Mouse (Mus musculus): ENCODE measurements at regions not wholly inside any gene's neighbourhood (a gene's known extent, or its start where the extent isn't known, plus 50 kb on each side); places are given as distances from the start of the nearest gene placed in this dataset.

DNA sequence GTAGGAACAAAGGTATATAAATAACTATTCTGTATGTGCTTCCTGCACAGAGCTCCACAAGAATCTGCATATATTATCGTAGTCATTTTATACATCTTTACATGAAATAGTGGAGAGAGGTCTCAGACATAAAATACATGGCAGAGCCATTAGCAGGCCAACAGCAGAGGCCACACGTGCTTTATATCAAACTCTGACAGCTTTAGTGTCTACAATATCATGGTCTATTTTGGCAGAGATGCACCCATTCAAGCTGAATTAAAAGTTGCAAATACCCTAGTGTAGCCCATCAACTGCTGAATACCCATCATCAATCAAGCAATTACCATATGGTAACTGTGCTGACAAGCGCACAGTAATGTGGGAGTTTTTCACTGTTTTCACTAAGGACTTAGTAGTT is 659.1 kb downstream of the Flrt2 start:
- Histone ChIP-seq H3K27ac (replicated peaks; ENCODE audit: low read depth, low read length) (no peak overlapping the region), H3K4me3 (ENCODE audit: insufficient read depth, low read depth, low read length) (no peak overlapping the region), H3K4me1 (ENCODE audit: control insufficient read depth, insufficient read depth, insufficient read length, low read length) (no peaks in the 10 kb centered on the region)

DNA sequence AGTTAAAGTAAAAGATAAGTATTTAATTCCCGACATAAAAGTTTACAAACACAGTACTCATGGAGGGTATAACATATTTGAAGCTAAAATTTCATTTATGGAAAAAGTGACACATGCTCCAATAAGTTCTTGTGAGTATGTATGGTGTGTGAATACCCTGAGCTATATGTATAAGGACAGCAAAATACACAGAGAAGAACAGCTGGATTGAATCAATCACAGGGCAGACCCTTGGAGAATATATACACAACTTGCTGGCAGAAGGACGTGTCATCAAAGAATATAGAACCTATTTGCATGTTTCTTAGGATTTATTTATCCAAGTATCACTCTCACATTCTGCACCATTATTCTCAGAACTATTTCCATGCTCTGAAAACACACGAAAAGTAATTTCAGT is 686.9 kb downstream of the Flrt2 start:
- no peak overlapping the region for H3K27ac ChIP-seq (replicated peaks; ENCODE audit: low read depth, low read length)
- no peaks in the 10 kb centered on the region for H3K4me1 ChIP-seq (ENCODE audit: control insufficient read depth, insufficient read depth, insufficient read length, low read length)
- no peak overlapping the region for H3K4me3 ChIP-seq (ENCODE audit: insufficient read depth, low read depth, low read length)

DNA sequence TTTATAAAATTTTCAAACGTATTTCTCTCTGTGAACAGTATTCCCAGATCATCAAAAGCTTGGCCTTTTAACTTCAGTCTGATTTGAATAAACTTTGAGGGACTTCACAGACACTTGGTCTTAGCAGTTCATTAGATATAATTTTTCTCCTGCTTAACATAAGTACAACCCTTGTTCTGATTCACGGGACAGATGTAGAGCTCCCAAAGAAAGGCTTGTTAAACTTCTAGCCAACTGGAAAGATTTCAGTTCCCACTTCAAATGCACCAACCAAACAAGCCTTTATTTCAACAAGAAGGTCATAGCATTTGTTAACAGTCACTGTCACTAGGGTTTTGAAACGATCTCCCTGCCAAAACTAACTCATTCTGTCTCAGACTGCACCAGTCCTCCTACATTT is 727.1 kb downstream of the Flrt2 start:
- Histone ChIP-seq H3K4me3 (ENCODE audit: insufficient read depth, low read depth, low read length) (no peak overlapping the region), H3K27ac (replicated peaks; ENCODE audit: low read depth, low read length) (no peak overlapping the region), H3K4me1 (ENCODE audit: control insufficient read depth, insufficient read depth, insufficient read length, low read length) (no peaks in the 10 kb centered on the region)

DNA sequence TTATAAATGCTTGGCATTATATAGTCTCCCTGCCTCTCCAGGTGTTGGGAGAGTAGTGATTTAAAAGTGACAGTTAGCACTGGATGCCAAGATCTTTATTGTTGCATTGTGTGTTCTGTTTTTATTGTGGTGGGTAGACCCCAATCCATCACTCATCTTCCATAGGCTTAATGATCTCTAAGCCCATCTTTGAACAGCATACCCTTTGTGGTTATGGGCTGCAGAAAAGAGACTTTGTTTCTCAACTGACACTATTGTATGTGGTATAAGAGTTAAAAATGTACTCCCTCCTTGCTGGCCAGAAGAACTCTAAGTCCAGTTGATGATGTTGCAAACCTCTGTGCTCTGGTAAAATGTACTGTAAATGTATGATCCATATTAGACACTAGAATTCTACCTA is 727.5 kb downstream of the Flrt2 start:
- Histone ChIP-seq H3K4me1 (ENCODE audit: control insufficient read depth, insufficient read depth, insufficient read length, low read length) (no peaks in the 10 kb centered on the region), H3K27ac (replicated peaks; ENCODE audit: low read depth, low read length) (no peak overlapping the region), H3K4me3 (ENCODE audit: insufficient read depth, low read depth, low read length) (no peak overlapping the region)

DNA sequence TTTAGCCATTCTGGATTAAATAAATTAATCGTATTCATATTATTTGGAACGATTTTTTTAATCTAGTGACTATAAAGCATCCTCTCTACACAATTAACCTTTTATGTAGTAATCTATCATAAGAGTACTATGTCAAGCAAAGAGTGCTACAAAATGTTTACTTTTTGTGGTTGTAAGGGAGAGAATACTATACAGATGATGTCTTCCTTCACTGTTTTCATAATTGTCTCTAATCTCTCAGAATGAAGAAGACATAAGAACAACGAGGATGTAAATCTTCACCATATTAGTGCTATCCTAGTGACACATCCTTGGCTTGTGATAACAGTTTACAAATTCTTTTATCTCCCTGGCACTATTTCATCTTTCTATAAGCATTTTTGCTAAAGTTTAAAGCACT is 735.6 kb downstream of the Flrt2 start:
- H3K4me3 ChIP-seq (ENCODE audit: insufficient read depth, low read depth, low read length): no peak overlapping the region
- no peaks in the 10 kb centered on the region for H3K4me1 ChIP-seq (ENCODE audit: control insufficient read depth, insufficient read depth, insufficient read length, low read length)
- no peak overlapping the region for H3K27ac ChIP-seq (replicated peaks; ENCODE audit: low read depth, low read length)

DNA sequence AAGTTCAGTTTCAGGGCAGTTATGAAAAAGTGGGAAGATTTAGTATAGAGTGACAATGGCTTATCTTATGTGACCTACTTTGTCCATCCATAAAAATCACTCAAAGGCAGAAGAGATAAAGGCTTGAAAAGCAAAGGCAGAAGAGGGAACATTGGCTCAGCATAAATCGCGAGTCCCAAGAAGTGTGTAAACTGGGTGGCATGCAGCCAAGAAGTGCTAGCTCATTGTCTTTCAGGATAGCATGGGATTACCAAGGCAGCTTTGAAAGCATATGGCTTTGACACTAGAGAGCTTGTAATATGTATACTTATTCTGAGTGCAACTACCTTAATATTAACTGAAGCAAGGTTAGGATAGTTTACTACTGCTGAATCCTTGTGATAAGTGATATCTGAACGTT is 750.5 kb downstream of the Flrt2 start:
- Histone ChIP-seq H3K27ac (replicated peaks; ENCODE audit: low read depth, low read length) (no peak overlapping the region), H3K4me3 (ENCODE audit: insufficient read depth, low read depth, low read length) (no peak overlapping the region), H3K4me1 (ENCODE audit: control insufficient read depth, insufficient read depth, insufficient read length, low read length) (no peaks in the 10 kb centered on the region)

DNA sequence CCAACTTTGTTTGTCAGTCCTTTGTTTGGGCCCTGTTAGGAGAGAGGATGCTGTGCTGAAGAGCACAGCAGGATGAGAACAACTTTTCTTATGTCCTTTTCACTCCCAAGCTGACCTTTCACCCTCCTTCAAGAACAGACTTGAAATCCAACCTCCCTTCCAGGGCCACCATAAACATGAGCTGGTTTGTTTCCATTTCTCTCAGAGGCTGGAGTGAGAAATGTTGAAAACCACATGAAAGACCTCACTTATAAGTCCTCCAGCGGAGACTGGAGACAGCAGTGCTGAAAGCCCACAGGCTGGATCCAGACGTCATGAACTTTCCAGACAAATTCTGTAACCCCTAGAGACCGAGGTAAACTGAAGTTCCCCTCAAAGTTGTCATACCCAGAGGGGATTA is 761.3 kb downstream of the Flrt2 start:
- Histone ChIP-seq H3K27ac (replicated peaks; ENCODE audit: low read depth, low read length) (no peak overlapping the region), H3K4me3 (ENCODE audit: insufficient read depth, low read depth, low read length) (no peak overlapping the region), H3K4me1 (ENCODE audit: control insufficient read depth, insufficient read depth, insufficient read length, low read length) (no peaks in the 10 kb centered on the region)

DNA sequence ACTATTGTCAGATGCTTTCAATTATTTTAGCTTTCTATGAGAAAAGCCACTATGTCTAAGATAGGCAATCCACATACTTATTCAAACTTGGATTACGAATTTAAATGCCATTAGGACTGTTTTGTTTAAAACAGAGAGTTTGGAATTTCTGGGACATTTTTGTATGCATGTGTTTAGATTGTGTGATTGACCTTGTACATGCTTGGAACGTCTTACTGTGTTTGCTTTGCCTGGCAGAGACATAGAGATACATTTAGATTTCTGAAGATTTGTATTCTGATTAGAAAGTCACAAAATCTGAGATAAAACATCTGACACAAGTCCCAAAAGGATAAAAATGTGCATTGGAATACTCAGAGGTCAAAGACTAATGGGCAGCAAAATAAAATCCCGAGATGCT is 784.3 kb downstream of the Flrt2 start:
- Histone ChIP-seq H3K4me3 (ENCODE audit: insufficient read depth, low read depth, low read length) (no peak overlapping the region), H3K27ac (replicated peaks; ENCODE audit: low read depth, low read length) (no peak overlapping the region), H3K4me1 (ENCODE audit: control insufficient read depth, insufficient read depth, insufficient read length, low read length) (no peaks in the 10 kb centered on the region)

DNA sequence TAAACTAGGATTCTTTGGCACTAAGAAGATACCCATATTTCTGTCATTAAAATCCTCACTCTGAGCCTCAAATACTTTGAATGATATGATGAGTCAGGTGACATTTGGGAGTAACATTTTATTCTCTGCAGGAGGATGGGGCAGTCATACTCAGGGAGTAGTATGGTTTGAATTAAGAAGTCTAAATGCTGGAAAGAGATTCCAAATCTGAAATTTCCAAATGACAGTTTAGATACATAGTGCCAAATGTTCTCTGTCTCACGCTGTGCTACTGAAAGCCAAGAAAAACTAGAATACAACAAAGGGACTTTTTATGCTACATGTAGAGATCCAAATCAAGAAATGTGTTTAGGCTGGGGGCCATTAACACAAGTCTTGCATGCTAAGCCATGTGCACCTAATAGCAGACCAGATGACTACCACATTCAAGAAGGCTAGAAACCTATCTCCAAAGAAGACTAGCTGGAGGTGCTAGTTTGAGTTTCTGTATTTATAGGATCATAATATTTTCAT is 796.5 kb downstream of the Flrt2 start:
- no peak overlapping the region for H3K27ac ChIP-seq (replicated peaks; ENCODE audit: low read depth, low read length)
- H3K4me3 ChIP-seq (ENCODE audit: insufficient read depth, low read depth, low read length): no peak overlapping the region
- no peaks in the 10 kb centered on the region for H3K4me1 ChIP-seq (ENCODE audit: control insufficient read depth, insufficient read depth, insufficient read length, low read length)

DNA sequence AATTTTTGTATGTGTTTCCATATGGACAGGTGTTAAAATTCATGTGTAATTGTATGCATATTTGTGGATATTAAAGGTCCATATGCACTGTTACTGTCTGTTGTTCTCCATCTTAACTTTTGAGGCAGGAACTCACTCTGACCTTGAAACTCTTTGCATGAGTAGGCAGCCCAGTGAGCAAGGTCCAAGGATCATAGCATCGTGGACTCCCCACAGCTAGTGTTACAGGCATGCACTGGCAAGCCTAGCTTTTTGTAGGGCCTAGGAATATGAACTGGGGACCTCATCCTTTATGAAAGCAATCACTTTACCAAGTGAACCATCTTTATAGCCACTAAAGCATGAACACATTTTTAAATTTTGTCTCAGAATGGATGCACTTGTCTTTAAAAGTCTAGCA is 817.6 kb downstream of the Flrt2 start:
- no peak overlapping the region for H3K27ac ChIP-seq (replicated peaks; ENCODE audit: low read depth, low read length)
- no peak overlapping the region for H3K4me3 ChIP-seq (ENCODE audit: insufficient read depth, low read depth, low read length)
- no peaks in the 10 kb centered on the region for H3K4me1 ChIP-seq (ENCODE audit: control insufficient read depth, insufficient read depth, insufficient read length, low read length)

DNA sequence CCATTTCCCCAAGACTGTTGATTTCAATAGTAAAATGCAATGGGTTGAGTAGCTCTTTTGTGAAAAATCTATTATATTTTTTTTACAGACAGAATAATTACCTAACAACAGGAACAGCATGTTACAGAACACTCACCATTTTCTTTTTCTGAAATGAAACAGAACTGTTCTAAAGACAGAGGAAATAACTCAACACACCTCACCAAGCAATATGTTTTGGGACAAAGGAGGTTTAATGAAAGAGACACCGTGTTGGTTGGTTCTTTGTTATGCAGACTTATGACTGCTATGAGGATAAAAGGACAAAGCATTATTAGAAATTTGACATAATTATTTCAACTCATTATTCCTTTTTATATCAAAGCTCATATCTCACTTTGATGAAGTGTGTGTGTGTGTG is 866.8 kb downstream of the Flrt2 start:
- no peak overlapping the region for H3K4me3 ChIP-seq (ENCODE audit: insufficient read depth, low read depth, low read length)
- H3K27ac ChIP-seq (replicated peaks; ENCODE audit: low read depth, low read length): no peak overlapping the region
- no peaks in the 10 kb centered on the region for H3K4me1 ChIP-seq (ENCODE audit: control insufficient read depth, insufficient read depth, insufficient read length, low read length)

DNA sequence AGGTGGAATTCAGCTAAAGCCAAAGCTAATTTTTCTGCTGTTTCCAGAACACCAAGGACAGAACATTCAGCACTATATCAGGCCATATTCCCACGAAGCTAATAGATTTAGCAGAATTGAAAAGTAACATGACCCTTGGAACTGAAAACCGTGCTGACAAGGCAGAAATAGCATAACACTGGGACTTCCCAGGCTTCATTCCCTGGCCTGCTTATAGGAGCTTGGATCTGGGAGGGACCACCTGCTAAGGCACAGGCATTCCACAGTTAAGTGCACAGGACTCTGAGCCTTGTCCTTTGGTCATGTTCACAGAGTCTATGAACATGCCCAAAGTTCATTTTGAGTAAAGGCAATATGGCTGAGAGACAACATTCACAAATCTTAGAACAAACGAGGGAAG is 902.8 kb downstream of the Flrt2 start:
- H3K4me1 ChIP-seq (ENCODE audit: control insufficient read depth, insufficient read depth, insufficient read length, low read length): no peaks in the 10 kb centered on the region
- H3K4me3 ChIP-seq (ENCODE audit: insufficient read depth, low read depth, low read length): no peak overlapping the region

DNA sequence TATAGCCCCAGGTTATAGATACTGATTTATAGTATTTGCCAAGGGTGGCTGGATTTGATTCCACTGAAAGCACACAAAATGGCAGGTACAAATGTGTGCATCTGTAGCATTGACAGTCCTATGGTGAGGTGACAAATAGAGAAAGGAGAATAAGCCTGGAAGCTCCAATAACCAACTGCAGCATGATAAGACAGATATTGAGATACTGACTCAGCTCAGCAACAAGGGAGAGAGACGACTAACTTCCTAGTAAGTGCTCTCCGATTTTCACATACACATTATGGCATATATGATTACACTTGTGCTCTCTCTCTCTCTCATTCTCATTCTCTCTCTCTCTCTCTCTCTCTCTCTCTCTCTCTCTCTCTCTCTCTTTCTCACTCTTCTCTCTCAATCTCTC is 923.1 kb downstream of the Flrt2 start:
- no peaks in the 10 kb centered on the region for H3K4me1 ChIP-seq (ENCODE audit: control insufficient read depth, insufficient read depth, insufficient read length, low read length)
- H3K4me3 ChIP-seq (ENCODE audit: insufficient read depth, low read depth, low read length): no peak overlapping the region
- H3K27ac ChIP-seq (replicated peaks; ENCODE audit: low read depth, low read length): no peak overlapping the region

More for the DNA sequence above, 902.8 kb downstream of the Flrt2 start:
- H3K27ac ChIP-seq (replicated peaks; ENCODE audit: low read depth, low read length): no peak overlapping the region

DNA sequence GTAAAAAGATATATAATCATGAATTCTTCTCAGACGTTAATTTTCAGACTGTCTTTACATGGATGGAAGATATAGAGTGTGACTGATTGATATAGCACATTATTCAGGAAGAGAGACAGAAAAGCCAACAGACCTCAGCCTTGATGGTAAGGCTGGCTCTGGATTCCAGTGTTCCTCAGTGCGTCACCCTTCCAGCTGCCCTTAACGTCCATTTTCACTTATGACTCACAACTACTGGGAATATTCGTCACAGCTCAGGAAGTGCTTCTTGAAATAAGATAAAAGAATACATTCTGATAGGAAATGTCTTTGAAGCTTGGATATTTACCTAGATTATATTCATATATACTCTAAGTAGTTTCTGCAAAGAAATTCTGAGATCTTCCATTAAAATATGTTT is 923.8 kb downstream of the Flrt2 start:
- Histone ChIP-seq H3K27ac (replicated peaks; ENCODE audit: low read depth, low read length) (no peak overlapping the region), H3K4me1 (ENCODE audit: control insufficient read depth, insufficient read depth, insufficient read length, low read length) (no peaks in the 10 kb centered on the region), H3K4me3 (ENCODE audit: insufficient read depth, low read depth, low read length) (peak overlapping the region; percentile 11; the same call in 1 of the 2 replicates)

DNA sequence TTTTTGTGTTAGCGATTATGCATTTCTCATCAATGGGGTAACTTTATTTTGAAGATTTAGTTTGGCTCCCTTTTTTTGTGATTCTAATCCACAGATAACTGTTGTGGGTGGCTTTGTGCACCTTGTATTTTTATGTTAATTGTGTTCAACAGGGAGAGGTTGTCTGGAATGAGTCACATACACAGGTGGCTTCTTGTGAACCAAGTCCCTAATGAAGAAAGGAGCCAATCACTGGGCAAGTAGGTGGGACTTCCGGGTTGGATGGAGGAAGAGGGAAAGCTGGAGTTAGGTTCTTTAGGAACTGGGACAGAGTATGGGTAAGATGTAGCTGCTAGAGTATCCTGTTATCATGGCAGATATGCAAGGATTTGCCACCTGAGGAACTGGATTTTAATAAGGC is 925.2 kb downstream of the Flrt2 start:
- Histone ChIP-seq H3K4me1 (ENCODE audit: control insufficient read depth, insufficient read depth, insufficient read length, low read length) (no peaks in the 10 kb centered on the region), H3K4me3 (ENCODE audit: insufficient read depth, low read depth, low read length) (no peak overlapping the region), H3K27ac (replicated peaks; ENCODE audit: low read depth, low read length) (no peak overlapping the region)

Measured in brown adipose tissue, adult 24 weeks (tissue).